Comparison of ENCODE assay signal across 10 mouse cellular contexts in genomic region chr16:39052971-39053370, GRCm38 (mm10).
A peak's percentile ranks its signal among the peaks of the same experiment; 100 is the strongest.
DNase-seq lines count a peak whose midpoint lies in the region; ATAC-seq and TF ChIP-seq lines count a peak whose summit lies in the region.
"Had no signal": no experiment of that assay in that cellular context is flagged by ENCODE, and none has a peak within 500 bp of the region (broad histone marks: within the 10 kb centered on the region; RNA-seq: fewer than 3 reads in every experiment).

No protein-coding gene starts in this region.

- H3K9me3 ChIP-seq in intestine, embryonic 14.5 days (ENCODE audit: control insufficient read depth, low read length), result no peaks in the 10 kb centered on the region
- H3K9me3 ChIP-seq in intestine, embryonic 16.5 days (ENCODE audit: control insufficient read depth, low read length), result no peaks in the 10 kb centered on the region
- no peaks in the 10 kb centered on the region for H3K9me3 ChIP-seq in neural tube, embryonic 11.5 days (ENCODE audit: control insufficient read depth, low read length)
- H3K9me3 ChIP-seq: embryonic facial prominence, embryonic 12.5 days had no signal

- H3K9ac ChIP-seq in intestine, embryonic 14.5 days (ENCODE audit: low read length), result no peak overlapping the region
- no peak overlapping the region for H3K9ac ChIP-seq in intestine, embryonic 16.5 days (ENCODE audit: low read depth, low read length)
- H3K9ac ChIP-seq in neural tube, embryonic 11.5 days (ENCODE audit: low read length), result no peak overlapping the region
- H3K9ac ChIP-seq: embryonic facial prominence, embryonic 12.5 days had no signal

- peak; percentile 84 for TF ChIP-seq CTCF in left cerebral cortex, adult 2 months (IDR thresholded peaks at IDR 0.05)

- DNase-seq in intestine, embryonic 14.5 days (ENCODE audit: low spot score), result peak; percentile 90
- DNase-seq in adrenal gland, adult 8-10 months, result peak; percentile 18
- peak; percentile 82 for DNase-seq in embryo, embryonic 11 days
- DNase-seq in heart, postnatal 36 days, result peak; percentile 48 to 70
- DNase-seq in left cerebral cortex, adult 2 months (ENCODE audit: extremely low spot score in 1 of 2, low spot score in 2 of 2), result peak; percentile 78 to 84
- peak; percentile 80 for DNase-seq in neural tube, embryonic 11.5 days (ENCODE audit: low spot score)
- peak; percentile 60 for DNase-seq in urinary bladder, postnatal 25 days (ENCODE audit: low spot score)

- intact Hi-C loops in heart, postnatal 36 days (cut with DNase I), result loop anchor here (1.0 to 10.0 kb wide), 3 partner anchors 151 to 518 kb away; no protein-coding TSS in a partner anchor
- intact Hi-C loops in left cerebral cortex, adult 2 months (cut with DNase I), result loop anchor here (1.0 to 10.0 kb wide), 4 partner anchors 195 to 516 kb away; partner anchors contain the start of gene B4galt4

- no peak overlapping the region for H3K4me3 ChIP-seq in intestine, embryonic 14.5 days (ENCODE audit: low read depth, low read length)
- no peak overlapping the region for H3K4me3 ChIP-seq in intestine, embryonic 16.5 days (ENCODE audit: low read length)
- H3K4me3 ChIP-seq in left cerebral cortex, adult 2 months, result no peak overlapping the region
- H3K4me3 ChIP-seq in neural tube, embryonic 11.5 days (ENCODE audit: low read depth, low read length), result no peak overlapping the region
- H3K4me3 ChIP-seq: embryonic facial prominence, embryonic 12.5 days; myocyte had no signal

- no peak for ATAC-seq in intestine, embryonic 14.5 days (replicated peaks; ENCODE audit: low FRiP score, low TSS enrichment, low read depth)
- no peak for ATAC-seq in intestine, embryonic 16.5 days
- ATAC-seq in neural tube, embryonic 11.5 days (ENCODE audit: insufficient read depth, low FRiP score, low TSS enrichment), result no peak

- no peaks in the 10 kb centered on the region; the same call in 1 of the 2 replicates for H3K4me1 ChIP-seq in intestine, embryonic 14.5 days (replicated peaks; ENCODE audit: control insufficient read depth, insufficient read depth, low read length)
- no peaks in the 10 kb centered on the region for H3K4me1 ChIP-seq in intestine, embryonic 16.5 days (ENCODE audit: control insufficient read depth, insufficient read depth, low read length)
- H3K4me1 ChIP-seq in neural tube, embryonic 11.5 days (ENCODE audit: control insufficient read depth, insufficient read depth, low read length), result no peaks in the 10 kb centered on the region

- H3K27me3 ChIP-seq in intestine, embryonic 14.5 days (replicated peaks; ENCODE audit: control insufficient read depth, insufficient read depth, low read length), result no peaks in the 10 kb centered on the region; the same call in 1 of the 2 replicates
- H3K27me3 ChIP-seq in intestine, embryonic 16.5 days (replicated peaks; ENCODE audit: control insufficient read depth, insufficient read depth, low read length), result no peaks in the 10 kb centered on the region
- H3K27me3 ChIP-seq in neural tube, embryonic 11.5 days (ENCODE audit: control insufficient read depth, insufficient read depth, low read length), result no peaks in the 10 kb centered on the region

- no peak overlapping the region for H3K27ac ChIP-seq in intestine, embryonic 14.5 days (ENCODE audit: low read depth)
- H3K27ac ChIP-seq in intestine, embryonic 16.5 days (ENCODE audit: low read length), result no peak overlapping the region
- no peak overlapping the region for H3K27ac ChIP-seq in left cerebral cortex, adult 2 months
- no peak overlapping the region for H3K27ac ChIP-seq in neural tube, embryonic 11.5 days (ENCODE audit: low read depth, low read length)
- H3K27ac ChIP-seq: embryonic facial prominence, embryonic 12.5 days had no signal

- no peak overlapping the region for H3K4me2 ChIP-seq in intestine, embryonic 14.5 days (ENCODE audit: low read length)
- no peak overlapping the region for H3K4me2 ChIP-seq in intestine, embryonic 16.5 days (ENCODE audit: low read depth, low read length)
- no peak overlapping the region for H3K4me2 ChIP-seq in neural tube, embryonic 11.5 days (ENCODE audit: low read depth)
- H3K4me2 ChIP-seq: embryonic facial prominence, embryonic 12.5 days had no signal

- H3K36me3 ChIP-seq in intestine, embryonic 14.5 days (ENCODE audit: control insufficient read depth, insufficient read depth, low read length), result no peaks in the 10 kb centered on the region
- no peaks in the 10 kb centered on the region for H3K36me3 ChIP-seq in intestine, embryonic 16.5 days (ENCODE audit: control insufficient read depth, insufficient read depth, low read length)
- no peaks in the 10 kb centered on the region for H3K36me3 ChIP-seq in neural tube, embryonic 11.5 days (ENCODE audit: control insufficient read depth, insufficient read depth, low read length)
- H3K36me3 ChIP-seq: embryonic facial prominence, embryonic 12.5 days had no signal

- WGBS in intestine, embryonic 14.5 days, result 0% methylated on average over 2 of the region's 2 CpGs
- 0% methylated on average over 2 of the region's 2 CpGs for WGBS in intestine, embryonic 16.5 days
- 0% methylated on average over 2 of the region's 2 CpGs for WGBS in neural tube, embryonic 11.5 days

Comparison
In these comparisons a context has a peak if more than half of its experiments do, and no peak if none do; other contexts are left out.
1. DNase-seq: peak in every context shown above with its lines; median percentile 90 in intestine, embryonic 14.5 days; 82 in embryo, embryonic 11 days; 81 in left cerebral cortex, adult 2 months; 80 in neural tube, embryonic 11.5 days; 60 in urinary bladder, postnatal 25 days; 59 in heart, postnatal 36 days; 18 in adrenal gland, adult 8-10 months.